Mouse (Mus musculus) brain, embryonic 14.5 days (tissue): Measurements from ENCODE around the gene Tmem54.

Experiments
- CTCF ChIP-seq: fragments of 200-500 bp; IDR thresholded peaks from 2 replicates; pipeline ENCODE4 v1.5.1; 2012; ENCODE audit warnings: inconsistent platforms, mild to moderate bottlenecking, moderate library complexity, borderline replicate concordance; ENCODE audit not compliant: insufficient read depth, insufficient read length; ENCODE audit errors: extremely low read depth
- POLR2A ChIP-seq: fragments of 200-500 bp; IDR thresholded peaks from 2 replicates; pipeline ENCODE4 v1.6.1; 2012; ENCODE audit warnings: mild to moderate bottlenecking, inconsistent platforms, borderline replicate concordance; ENCODE audit not compliant: poor library complexity, insufficient read depth, insufficient read length, severe bottlenecking; ENCODE audit errors: extremely low read depth

DNA sequence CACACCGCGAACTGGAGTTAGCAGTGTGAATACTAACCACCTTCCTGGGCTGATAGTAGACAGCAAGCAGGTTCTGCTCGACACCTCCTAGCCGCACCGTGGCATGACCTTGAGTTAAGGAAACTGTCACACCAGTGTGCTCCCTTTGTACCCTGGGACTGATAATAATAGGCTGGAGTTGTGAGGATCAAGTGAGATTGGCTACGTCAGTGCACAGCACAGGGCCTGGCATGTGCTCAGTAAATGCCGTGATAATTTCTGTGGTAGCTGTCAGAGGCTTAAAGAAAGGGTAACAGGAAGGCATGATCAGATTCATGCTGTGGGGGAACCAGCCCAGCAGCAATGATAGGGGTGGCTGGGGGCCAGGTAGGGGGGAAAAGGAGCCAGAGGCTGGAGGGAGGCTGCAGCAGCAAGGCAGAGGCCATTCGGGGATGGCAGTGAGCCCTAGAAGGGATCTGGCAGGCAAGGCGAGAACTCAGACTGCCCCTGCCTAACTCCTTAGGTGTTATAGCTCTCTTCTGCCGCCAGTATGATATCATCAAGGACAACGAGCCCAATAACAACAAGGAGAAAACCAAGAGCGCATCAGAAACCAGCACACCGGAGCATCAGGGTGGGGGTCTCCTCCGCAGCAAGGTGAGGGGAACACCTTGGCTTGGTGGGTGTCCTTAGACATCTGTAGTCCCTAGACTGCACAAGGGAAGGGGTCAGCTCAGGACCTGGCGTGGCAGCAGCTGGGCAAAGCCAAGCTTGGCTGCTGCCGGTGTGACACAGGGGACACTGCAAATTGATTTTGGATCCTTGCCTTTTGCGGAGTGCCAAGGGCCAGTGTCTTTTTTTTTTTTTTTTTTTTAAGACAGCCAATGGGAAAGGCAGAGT is 36.5 kb downstream of the Tmem54 start:
- TF ChIP-seq CTCF: no peak
- no peak for TF ChIP-seq POLR2A
